Mouse (Mus musculus): ENCODE measurements at regions not wholly inside any gene's neighbourhood (a gene's known extent, or its start where the extent isn't known, plus 50 kb on each side); places are given as distances from the start of the nearest gene placed in this dataset.

- TF ChIP-seq ZC3H11A (IDR thresholded peaks at IDR 0.05; ENCODE audit: borderline replicate concordance, low read depth, low read length) (no peak), ZNF384 (IDR thresholded peaks at IDR 0.05; ENCODE audit: low read depth, low read length) (no peak), MAFK (IDR thresholded peaks at IDR 0.05; ENCODE audit: insufficient read depth, low read depth, low read length) (no peak), CHD2 (IDR thresholded peaks at IDR 0.05; ENCODE audit: low read depth, low read length) (no peak)
Measured at GRCm38 (mm10) chr17:79955267-79955666, 59.3 kb upstream of the Atl2 start.
